8 mouse cellular contexts compared by ENCODE assay signal in the genomic region with DNA sequence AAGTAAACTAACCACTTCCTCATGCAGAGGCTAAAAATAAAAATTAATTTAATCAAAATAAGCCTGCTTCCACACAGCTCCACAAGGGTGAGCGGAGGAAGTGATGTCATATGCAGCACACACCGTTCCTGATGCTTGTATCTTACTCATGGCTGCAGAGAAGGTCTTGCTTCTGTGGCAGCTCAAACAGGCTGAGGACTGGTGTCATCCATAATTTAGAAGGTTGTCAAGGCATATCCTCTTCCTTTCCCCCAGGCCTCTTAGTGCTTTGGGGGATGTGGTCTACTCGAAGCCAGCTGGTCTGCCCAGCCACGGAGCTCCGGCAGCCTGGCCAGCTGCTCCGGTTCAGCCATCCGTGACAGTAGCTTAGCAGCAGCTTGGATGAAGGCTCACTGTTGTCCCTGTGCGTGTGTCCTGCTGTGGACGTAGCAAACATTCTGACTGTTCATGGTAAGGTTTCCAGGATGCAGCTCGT. TPM values are rescaled to one million over a fixed set of nuclear protein-coding genes. Genes with fewer than 3 reads are reported as not detected.
A peak's percentile ranks its signal among the peaks of the same experiment; 100 is the strongest.
DNase-seq lines count a peak whose midpoint lies in the region; ATAC-seq and TF ChIP-seq lines count a peak whose summit lies in the region.

No protein-coding gene starts in this region.

- no peak for TF ChIP-seq EP300 in heart, adult 2 months (IDR thresholded peaks at IDR 0.05; ENCODE audit: insufficient read depth, low read depth, low read length)

- peak; percentile 93 for ATAC-seq in megakaryocyte progenitor cell, adult 5-6 weeks (replicated peaks; ENCODE audit: poor library complexity)
- peak; percentile 77 for ATAC-seq in stomach, embryonic 16.5 days (ENCODE audit: insufficient read depth, low FRiP score)

- peak overlapping the region; percentile 20; the same call in 1 of the 2 replicates for H3K4me2 ChIP-seq in stomach, embryonic 16.5 days (ENCODE audit: low read depth, low read length)

- peak; percentile 16 to 42 for DNase-seq in lung, adult 18-20 months
- no peak for DNase-seq in lung, postnatal 14 days
- peak; percentile 30 to 51 for DNase-seq in heart, adult 2 months
- DNase-seq in kidney, adult 9 months, result peak; percentile 42
- no peak for DNase-seq in layer of hippocampus, adult 18-20 months (ENCODE audit: low spot score in 2 of 2)
- no peak for DNase-seq in cerebellum, adult 8-10 months

- no peaks in the 10 kb centered on the region for H3K27me3 ChIP-seq in heart, adult 2 months (ENCODE audit: control insufficient read depth, insufficient read depth, low read length)
- H3K27me3 ChIP-seq in stomach, embryonic 16.5 days (ENCODE audit: control insufficient read depth, insufficient read depth, low read length), result no peaks in the 10 kb centered on the region

- 35% methylated on average over 10 of the region's 10 CpGs for WGBS in heart, adult 2 months
- 47% methylated on average over 10 of the region's 10 CpGs for WGBS in stomach, embryonic 16.5 days

- TF ChIP-seq POLR2A in heart, adult 2 months (IDR thresholded peaks at IDR 0.05; ENCODE audit: insufficient read depth, low read depth, low read length), result peak; percentile 29; the same call in 1 of the 2 replicates

- H3K9ac ChIP-seq in heart, adult 2 months (ENCODE audit: low read depth, low read length), result peak overlapping the region; percentile 61
- H3K9ac ChIP-seq in stomach, embryonic 16.5 days (ENCODE audit: low read length), result 0 out of 2 replicates have a peak overlapping the region, but pooled peaks have one; percentile 5

- H3K9me3 ChIP-seq in stomach, embryonic 16.5 days (replicated peaks; ENCODE audit: control insufficient read depth, low read length), result no peaks in the 10 kb centered on the region

- H3K79me2 ChIP-seq in heart, adult 2 months (replicated peaks; ENCODE audit: control insufficient read depth, insufficient read depth, low read length), result no peaks in the 10 kb centered on the region

- TF ChIP-seq CTCF in heart, adult 2 months (IDR thresholded peaks at IDR 0.05), result peak; percentile 18; the same call in 1 of the 2 replicates

- H3K4me3 ChIP-seq in heart, adult 2 months, result peak overlapping the region; percentile 31; the same call in 1 of the 2 replicates
- no peak overlapping the region for H3K4me3 ChIP-seq in stomach, embryonic 16.5 days (replicated peaks; ENCODE audit: low read length)

- peaks cover 7% of the 10 kb centered on the region for H3K4me1 ChIP-seq in heart, adult 2 months (ENCODE audit: control insufficient read depth, insufficient read depth, low read length)
- peaks cover 11% of the 10 kb centered on the region for H3K4me1 ChIP-seq in stomach, embryonic 16.5 days (ENCODE audit: control insufficient read depth, insufficient read depth, low read length)

- no peaks in the 10 kb centered on the region for H3K36me3 ChIP-seq in heart, adult 2 months (ENCODE audit: control insufficient read depth, insufficient read depth, low read length)
- H3K36me3 ChIP-seq in stomach, embryonic 16.5 days (ENCODE audit: control insufficient read depth, insufficient read depth, low read length), result no peaks in the 10 kb centered on the region

- intact Hi-C loops in heart, adult 2 months (cut with DNase I), result loop anchor here (1.0 kb wide), 1 partner anchor 15 kb away; no protein-coding TSS in a partner anchor

- H3K27ac ChIP-seq in heart, adult 2 months, result peak overlapping the region; percentile 68
- peak overlapping the region; percentile 79 for H3K27ac ChIP-seq in stomach, embryonic 16.5 days (ENCODE audit: low read length)

RNA-seq across cellular contexts. Expression of a gene that starts 6.6 kb away (rescaled TPM):
- total RNA-seq in heart, adult 2 months (2021), result 1 to 10 TPM; 5.9 to 6.7 TPM
- 1.4 and 3.1 TPM in 2 replicates for polyA plus RNA-seq in heart, adult 2 months (2012; rRNA removed)
- 4.4 and 5.4 TPM in 2 replicates for total RNA-seq in megakaryocyte progenitor cell, adult 5-6 weeks (2015)
- total RNA-seq in megakaryocyte progenitor cell, adult 5-6 weeks (2017), result 6.6 and 8.5 TPM in 2 replicates
- 12.3 and 12.8 TPM in 2 replicates for polyA plus RNA-seq in stomach, embryonic 16.5 days (2015; fragmentation: Nextera tagmentation; extraction: Ambion mirVana)
- total RNA-seq in layer of hippocampus, adult 18-20 months (2021), result 1 to 10 TPM; 5.4 to 6.0 TPM

Comparison
In these comparisons a context has a peak if more than half of its experiments do, and no peak if none do; other contexts are left out.
1. DNase-seq: peak in lung, adult 18-20 months (2 of 2), heart, adult 2 months (2 of 2) and kidney, adult 9 months (single experiment); none in lung, postnatal 14 days (single experiment), layer of hippocampus, adult 18-20 months (0 of 2) and cerebellum, adult 8-10 months (single experiment).